Mouse (Mus musculus): ENCODE measurements around the gene Fam172a. TPM values are rescaled to one million over a fixed set of nuclear protein-coding genes. Genes with fewer than 3 reads are reported as not detected.
A peak's percentile ranks its signal among the peaks of the same experiment; 100 is the strongest.

Fam172a gene
- polyA plus RNA-seq, 1 experiment, result 5.3 TPM

DNA sequence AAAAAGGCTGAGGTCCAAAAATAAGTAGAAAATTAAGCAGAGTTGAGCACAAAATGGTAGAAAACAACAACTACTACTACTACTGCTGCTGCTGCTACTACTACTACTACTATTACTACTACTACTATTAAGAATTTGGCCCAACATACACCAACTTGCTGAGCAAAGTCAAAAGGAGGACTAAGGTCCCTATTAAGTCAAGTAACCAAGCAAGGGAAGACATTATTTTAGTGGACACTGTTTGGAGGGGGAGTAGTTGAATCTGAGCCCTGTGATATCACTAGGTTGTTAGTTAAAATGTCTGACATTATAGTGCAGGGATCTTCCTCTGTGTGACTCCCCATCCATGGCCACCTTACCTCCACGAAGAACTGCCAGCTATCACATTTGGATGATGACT, 476.2 kb downstream of the Fam172a start:
- no peak for DNase-seq
- Histone ChIP-seq H3K27me3 (replicated peaks; ENCODE audit: control insufficient read depth, insufficient read depth, low read length) (peaks cover 6% of the 10 kb centered on the region), H3K4me1 (ENCODE audit: control insufficient read depth, insufficient read depth, low read length) (no peaks in the 10 kb centered on the region), H3K36me3 (ENCODE audit: control insufficient read depth, insufficient read depth, low read length) (no peaks in the 10 kb centered on the region), H3K4me3 (ENCODE audit: insufficient read depth, low read depth, low read length) (no peak overlapping the region), H3K27ac (ENCODE audit: insufficient read depth, low read depth, low read length) (no peak overlapping the region)
- no peak for TF ChIP-seq POLR2A (IDR thresholded peaks at IDR 0.05; ENCODE audit: low read depth, low read length)
- TF ChIP-seq CTCF (conservative IDR thresholded peaks at IDR 0.05; ENCODE audit: insufficient read depth, insufficient read length, low read depth, low read length), result no peak
- WGBS, result 17% methylated on average over 1 of the region's 1 CpGs

GRCm38 (mm10) chr13:78178771-78179170, 476.9 kb downstream of the Fam172a start:
- H3K4me3 ChIP-seq (ENCODE audit: insufficient read depth, low read depth, low read length), result no peak overlapping the region
- no peak overlapping the region for H3K27ac ChIP-seq (ENCODE audit: insufficient read depth, low read depth, low read length)
- TF ChIP-seq CTCF (conservative IDR thresholded peaks at IDR 0.05; ENCODE audit: insufficient read depth, insufficient read length, low read depth, low read length), result no peak
- TF ChIP-seq POLR2A (IDR thresholded peaks at IDR 0.05; ENCODE audit: low read depth, low read length), result no peak
- H3K36me3 ChIP-seq (ENCODE audit: control insufficient read depth, insufficient read depth, low read length), result no peaks in the 10 kb centered on the region
- WGBS, result 39% methylated on average over 5 of the region's 5 CpGs
- H3K4me1 ChIP-seq (ENCODE audit: control insufficient read depth, insufficient read depth, low read length), result no peaks in the 10 kb centered on the region
- DNase-seq, result no peak
- peaks cover 5% of the 10 kb centered on the region for H3K27me3 ChIP-seq (replicated peaks; ENCODE audit: control insufficient read depth, insufficient read depth, low read length)

- H3K4me3 ChIP-seq (ENCODE audit: insufficient read depth, low read depth, low read length), result no peak overlapping the region
- DNase-seq, result no peak
- WGBS, result 15% methylated on average over 38 of the region's 38 CpGs
Observed at GRCm38 (mm10) chr13:78179312-78180097, 477.7 kb downstream of the Fam172a start.

DNA sequence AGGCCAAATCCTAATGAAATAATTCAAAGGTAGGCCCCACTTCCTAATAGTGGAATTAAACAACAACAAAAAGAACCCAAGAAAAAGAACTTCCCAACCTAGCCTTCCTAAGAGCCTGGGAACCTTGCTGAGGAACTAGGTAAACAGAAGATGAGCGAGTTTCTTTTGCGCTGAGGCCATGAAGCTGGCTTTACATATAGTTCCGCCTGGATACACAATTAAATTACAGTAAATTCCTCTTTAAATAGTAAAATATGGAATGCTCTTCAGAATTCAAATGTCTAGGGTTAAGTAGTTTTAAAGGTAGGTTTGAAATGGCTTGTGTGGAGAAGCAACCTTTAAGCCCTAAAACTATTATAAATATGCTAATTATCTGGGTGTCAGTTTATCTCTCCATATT, 478.4 kb downstream of the Fam172a start:
- H3K36me3 ChIP-seq (ENCODE audit: control insufficient read depth, insufficient read depth, low read length), result no peaks in the 10 kb centered on the region
- no peak overlapping the region for H3K27ac ChIP-seq (ENCODE audit: insufficient read depth, low read depth, low read length)
- H3K4me3 ChIP-seq (ENCODE audit: insufficient read depth, low read depth, low read length), result no peak overlapping the region
- peaks cover 7% of the 10 kb centered on the region for H3K27me3 ChIP-seq (replicated peaks; ENCODE audit: control insufficient read depth, insufficient read depth, low read length)
- TF ChIP-seq CTCF (conservative IDR thresholded peaks at IDR 0.05; ENCODE audit: insufficient read depth, insufficient read length, low read depth, low read length) (no peak), POLR2A (IDR thresholded peaks at IDR 0.05; ENCODE audit: low read depth, low read length) (no peak)
- WGBS, result 65% methylated on average over 3 of the region's 3 CpGs
- no peak for DNase-seq
- H3K4me1 ChIP-seq (ENCODE audit: control insufficient read depth, insufficient read depth, low read length), result no peaks in the 10 kb centered on the region

More at GRCm38 (mm10) chr13:78179312-78180097, 477.7 kb downstream of the Fam172a start:
- Histone ChIP-seq H3K27me3 (replicated peaks; ENCODE audit: control insufficient read depth, insufficient read depth, low read length) (peaks cover 6% of the 10 kb centered on the region), H3K36me3 (ENCODE audit: control insufficient read depth, insufficient read depth, low read length) (no peaks in the 10 kb centered on the region), H3K4me1 (ENCODE audit: control insufficient read depth, insufficient read depth, low read length) (no peaks in the 10 kb centered on the region), H3K27ac (ENCODE audit: insufficient read depth, low read depth, low read length) (no peak overlapping the region)
- no peak for TF ChIP-seq POLR2A (IDR thresholded peaks at IDR 0.05; ENCODE audit: low read depth, low read length)
- no peak for TF ChIP-seq CTCF (conservative IDR thresholded peaks at IDR 0.05; ENCODE audit: insufficient read depth, insufficient read length, low read depth, low read length)

GRCm38 (mm10) chr13:78181071-78181929, 479.5 kb downstream of the Fam172a start:
- 4% methylated on average over 43 of the region's 44 CpGs for WGBS
- TF ChIP-seq CTCF (conservative IDR thresholded peaks at IDR 0.05; ENCODE audit: insufficient read depth, insufficient read length, low read depth, low read length) (no peak), POLR2A (IDR thresholded peaks at IDR 0.05; ENCODE audit: low read depth, low read length) (no peak)
- H3K27ac ChIP-seq (ENCODE audit: insufficient read depth, low read depth, low read length), result no peak overlapping the region
- no peaks in the 10 kb centered on the region for H3K4me1 ChIP-seq (ENCODE audit: control insufficient read depth, insufficient read depth, low read length)
- H3K27me3 ChIP-seq (replicated peaks; ENCODE audit: control insufficient read depth, insufficient read depth, low read length), result peaks cover 7% of the 10 kb centered on the region
- DNase-seq, result no peak
- 0 out of 2 replicates have a peak overlapping the region, but pooled peaks have one; percentile 15 for H3K4me3 ChIP-seq (ENCODE audit: insufficient read depth, low read depth, low read length)
- no peaks in the 10 kb centered on the region for H3K36me3 ChIP-seq (ENCODE audit: control insufficient read depth, insufficient read depth, low read length)

- H3K27me3 ChIP-seq (replicated peaks; ENCODE audit: control insufficient read depth, insufficient read depth, low read length), result peaks cover 7% of the 10 kb centered on the region
- H3K27ac ChIP-seq (ENCODE audit: insufficient read depth, low read depth, low read length), result no peak overlapping the region
- H3K4me1 ChIP-seq (ENCODE audit: control insufficient read depth, insufficient read depth, low read length), result no peaks in the 10 kb centered on the region
Observed at GRCm38 (mm10) chr13:78181930-78182558, 480.2 kb downstream of the Fam172a start.

More at GRCm38 (mm10) chr13:78181930-78182558, 480.2 kb downstream of the Fam172a start:
- no peak for DNase-seq
- H3K4me3 ChIP-seq (ENCODE audit: insufficient read depth, low read depth, low read length), result no peak overlapping the region
- H3K36me3 ChIP-seq (ENCODE audit: control insufficient read depth, insufficient read depth, low read length), result no peaks in the 10 kb centered on the region
- TF ChIP-seq POLR2A (IDR thresholded peaks at IDR 0.05; ENCODE audit: low read depth, low read length) (no peak), CTCF (conservative IDR thresholded peaks at IDR 0.05; ENCODE audit: insufficient read depth, insufficient read length, low read depth, low read length) (no peak)
- WGBS, result 10% methylated on average over 14 of the region's 14 CpGs
